Mouse (Mus musculus): ENCODE results near the gene Marf1. TPM values are rescaled to one million over a fixed set of nuclear protein-coding genes. Genes with fewer than 3 reads are reported as not detected.
"Not testable (repeated sequence)": the region's sequence is repeated elsewhere in the genome, so short reads cannot be mapped to it uniquely, and the experiment has no call there.

Marf1 gene
- polyA plus RNA-seq, 1 experiment from 2014 or later = 23.4 TPM

- H3K27me3 ChIP-seq = peaks cover 16% of the 10 kb centered on the region
- no peak for DNase-seq (ENCODE audit: low read depth, low spot score)
- ChIA-PET CTCF (interaction anchor here (1.2 kb wide), 1 partner anchor 18 kb away, joined by 3 read pairs; no protein-coding TSS in a partner anchor), POLR2A (no interaction called here)
- no peak for ATAC-seq
- no peak for TF ChIP-seq CTCF (IDR thresholded peaks at IDR 0.05)
- in situ Hi-C loops (cut with MboI; ENCODE audit: low pct_unique_long_range_greater_than_20kb) = no loop called here
Observed at GRCm38 (mm10) chr16:14070471-14071169, 92.5 kb downstream of the Marf1 start.

- POLR2A ChIA-PET; DNase-seq (ENCODE audit: low read depth, low spot score); in situ Hi-C loops (cut with MboI; ENCODE audit: low pct_unique_long_range_greater_than_20kb); CTCF ChIA-PET; ATAC-seq; H3K27me3 ChIP-seq: not testable (repeated sequence)
Observed at GRCm38 (mm10) chr16:14068701-14069100, 94.5 kb downstream of the Marf1 start.

- DNase-seq (ENCODE audit: low read depth, low spot score); CTCF ChIA-PET; in situ Hi-C loops (cut with MboI; ENCODE audit: low pct_unique_long_range_greater_than_20kb); ATAC-seq; POLR2A ChIA-PET; H3K27me3 ChIP-seq: not testable (repeated sequence)
Observed at GRCm38 (mm10) chr16:14066571-14066970, 96.6 kb downstream of the Marf1 start.

GRCm38 (mm10) chr16:14059869-14060268, 103.3 kb downstream of the Marf1 start:
- ATAC-seq = no peak
- H3K27me3 ChIP-seq = no peaks in the 10 kb centered on the region
- no peak for TF ChIP-seq CTCF (IDR thresholded peaks at IDR 0.05)
- ChIA-PET POLR2A (interaction anchor here (1.3 kb wide), 1 partner anchor 15 kb away, joined by 3 read pairs; no protein-coding TSS in a partner anchor), CTCF (no interaction called here)
- in situ Hi-C loops (cut with MboI; ENCODE audit: low pct_unique_long_range_greater_than_20kb) = no loop called here
- DNase-seq (ENCODE audit: low read depth, low spot score) = no peak

Other genes with a start within 250 kb of the Marf1 start
- 0.04 TPM for gene 2900011O08Rik, start 176.7 kb downstream of the Marf1 start, polyA plus RNA-seq (2021)
- 0.03 TPM for gene Ifitm7, start 176.5 kb downstream of the Marf1 start, polyA plus RNA-seq (2021)
- gene Nde1, start 76 bp downstream of the Marf1 start, polyA plus RNA-seq (2021) = 81.0 TPM
- 0.04 TPM for gene Myh11, start 128.0 kb upstream of the Marf1 start, polyA plus RNA-seq (2021)
- gene Fopnl, start 154.1 kb upstream of the Marf1 start, polyA plus RNA-seq (2021) = 56.6 TPM
- gene Abcc1, start 198.2 kb upstream of the Marf1 start, polyA plus RNA-seq (2021) = 28.3 TPM